Mouse (Mus musculus): ENCODE measurements around the gene Gm21627. TPM values are rescaled to one million over a fixed set of nuclear protein-coding genes. Genes with fewer than 3 reads are reported as not detected.
"Not testable (repeated sequence)": the region's sequence is repeated elsewhere in the genome, so short reads cannot be mapped to it uniquely, and the experiment has no call there.

Gene Gm21627
- polyA plus RNA-seq (2015; fragmentation: Nextera tagmentation; extraction: Ambion mirVana), result not detected in 2 replicates

DNA sequence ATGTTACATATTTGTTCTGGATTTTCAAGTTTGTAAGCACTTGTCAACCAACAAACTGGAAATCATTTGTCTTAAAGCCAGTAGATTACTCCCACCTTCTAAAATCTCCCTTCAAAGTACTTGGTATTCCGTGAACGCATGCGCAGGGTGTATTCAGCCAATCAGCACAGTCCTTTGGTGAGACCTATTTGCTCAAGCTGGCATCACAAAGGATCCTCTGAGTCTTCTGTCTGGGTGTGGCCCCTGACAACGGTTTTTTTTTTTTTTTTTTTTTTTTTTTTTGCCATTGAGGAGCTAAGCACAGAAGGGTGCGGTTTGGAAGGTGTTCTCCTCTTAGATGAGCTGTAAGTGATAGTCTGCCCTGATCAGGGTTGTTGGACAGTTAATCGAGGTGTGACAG lies at the start of gene Gm21627:
TSS of gene Gm21627 (plus strand) at position 301 of the 400 bp plus-strand sequence.
- H3K9ac ChIP-seq (ENCODE audit: low read depth, low read length); H3K27ac ChIP-seq (ENCODE audit: low read length); H3K4me2 ChIP-seq (ENCODE audit: low read depth, low read length); ATAC-seq (ENCODE audit: low read depth); H3K4me3 ChIP-seq (ENCODE audit: low read depth, low read length); H3K9me3 ChIP-seq (replicated peaks; ENCODE audit: control insufficient read depth, low read length); H3K4me1 ChIP-seq (ENCODE audit: control insufficient read depth, low read depth, low read length); H3K27me3 ChIP-seq (ENCODE audit: control insufficient read depth, insufficient read depth, low read depth, low read length); H3K36me3 ChIP-seq (ENCODE audit: control insufficient read depth, insufficient read depth): not testable (repeated sequence)
- WGBS (ENCODE audit: insufficient replicate concordance), result no CpG with 5 or more reads among the region's 6 CpGs

Data from liver, embryonic 16.5 days (tissue).